Mouse (Mus musculus) spleen, adult 2 months (tissue): ENCODE measurements at regions not wholly inside any gene's neighbourhood (a gene's known extent, or its start where the extent isn't known, plus 50 kb on each side); places are given as distances from the start of the nearest gene placed in this dataset.

Source experiments
- CTCF ChIP-seq: fragments of 200-500 bp; IDR thresholded peaks from 2 replicates; pipeline ENCODE4 v1.5.1; 2011; ENCODE audit warnings: mild to moderate bottlenecking, inconsistent platforms; ENCODE audit not compliant: insufficient read depth, insufficient read length, insufficient replicate concordance; ENCODE audit errors: extremely low read depth
- POLR2A ChIP-seq: fragments of 200-500 bp; IDR thresholded peaks from 2 replicates; pipeline ENCODE4 v1.6.1; 2011; ENCODE audit warnings: low read depth, low read length, inconsistent platforms

- TF ChIP-seq CTCF (no peak), POLR2A (no peak)
Observed at GRCm38 (mm10) chr15:6207239-6207638, 92.3 kb upstream of the Dab2 start.
